Mouse (Mus musculus) layer of hippocampus, adult 18-20 months (tissue): ENCODE measurements around the gene M6pr. TPM values are rescaled to one million over a fixed set of nuclear protein-coding genes. Genes with fewer than 3 reads are reported as not detected.

Experiments used
- DNase-seq, 2 experiments: peaks; one replicate each; pipeline ENCODE4 v3.0.0; 2022; ENCODE audit warnings: low spot score in 2 of 2
- total RNA-seq, 2 experiments: library from RNA; stranded (reverse); gene quantifications; 2 replicates each; pipeline ENCODE4 v1.2.3; 2021

Gene M6pr
- total RNA-seq, 2 experiments from 2014 or later = 83.6 to 84.1 TPM

DNA sequence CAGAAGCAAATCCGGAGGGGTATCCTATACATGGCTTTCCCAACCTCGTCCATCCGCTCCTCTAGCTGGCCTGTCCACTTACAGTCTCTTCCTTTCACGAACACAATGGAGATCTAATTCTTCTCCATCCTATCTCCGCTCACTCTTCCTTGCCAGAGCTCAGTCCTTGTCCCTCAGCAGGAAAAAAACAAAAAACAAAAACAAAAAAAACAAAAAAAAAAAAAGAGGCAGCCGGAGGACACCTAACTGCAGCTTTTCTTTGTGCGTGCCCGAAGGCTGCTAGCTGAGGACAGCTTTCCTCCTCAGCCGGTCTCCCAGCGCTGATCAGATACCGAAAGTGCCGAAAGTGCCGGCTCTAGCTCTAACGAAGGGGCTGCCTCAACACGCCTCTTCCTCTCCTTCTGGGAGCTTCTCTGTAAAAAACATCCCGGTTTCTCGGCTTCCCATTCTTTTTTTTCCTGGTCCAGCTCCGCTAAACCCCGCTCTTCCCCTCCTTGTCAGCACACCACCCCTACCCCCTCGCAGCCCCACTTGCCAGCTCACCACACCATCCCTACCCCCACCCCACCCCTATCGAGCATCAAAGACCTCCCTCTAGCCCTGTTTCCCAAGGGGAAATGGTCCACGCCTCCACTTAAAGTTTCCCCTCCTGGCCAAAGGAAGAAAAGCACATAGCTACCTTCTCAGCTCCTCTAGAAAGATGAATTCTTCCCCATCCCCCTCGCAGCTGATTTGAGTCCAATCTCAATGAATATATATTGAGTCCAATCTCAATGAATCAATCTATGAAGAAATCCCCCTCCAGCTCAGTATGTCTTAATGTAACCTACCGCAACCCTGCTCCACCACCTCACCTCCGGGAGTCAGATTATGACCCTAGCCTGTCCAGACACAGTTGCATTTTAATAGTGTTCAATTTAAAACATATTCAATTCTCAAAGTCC, 11.0 kb upstream of the M6pr start:
- DNase-seq = peak in 1 of 2 experiments; percentile 30

GRCm38 (mm10) chr6:122298223-122298609, 10.3 kb upstream of the M6pr start:
- no peak for DNase-seq

- DNase-seq = no peak
Measured at GRCm38 (mm10) chr6:122299621-122300133, 8.8 kb upstream of the M6pr start.

DNA sequence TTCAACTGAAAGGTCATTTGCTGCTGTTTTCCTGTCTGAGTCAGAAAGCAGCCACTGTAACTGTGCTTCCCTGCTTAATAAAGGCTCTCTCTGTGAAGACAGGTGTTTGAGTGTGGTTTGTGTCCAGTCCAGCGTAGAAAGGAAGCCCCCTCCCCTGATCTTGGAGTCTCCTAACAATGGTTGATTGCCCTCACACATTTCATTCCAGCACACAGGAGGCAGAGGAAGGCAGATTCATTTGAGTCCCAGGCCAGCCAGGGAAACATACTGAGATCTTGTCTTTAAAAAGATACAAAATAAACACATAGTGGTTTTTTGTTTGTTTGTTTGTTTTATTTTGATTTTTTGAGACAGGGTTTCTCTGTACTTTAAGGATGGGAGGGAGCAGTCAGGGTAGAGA, 6.4 kb upstream of the M6pr start:
- DNase-seq = no peak

- DNase-seq = no peak
Measured at GRCm38 (mm10) chr6:122302661-122303060, 5.9 kb upstream of the M6pr start.

DNA sequence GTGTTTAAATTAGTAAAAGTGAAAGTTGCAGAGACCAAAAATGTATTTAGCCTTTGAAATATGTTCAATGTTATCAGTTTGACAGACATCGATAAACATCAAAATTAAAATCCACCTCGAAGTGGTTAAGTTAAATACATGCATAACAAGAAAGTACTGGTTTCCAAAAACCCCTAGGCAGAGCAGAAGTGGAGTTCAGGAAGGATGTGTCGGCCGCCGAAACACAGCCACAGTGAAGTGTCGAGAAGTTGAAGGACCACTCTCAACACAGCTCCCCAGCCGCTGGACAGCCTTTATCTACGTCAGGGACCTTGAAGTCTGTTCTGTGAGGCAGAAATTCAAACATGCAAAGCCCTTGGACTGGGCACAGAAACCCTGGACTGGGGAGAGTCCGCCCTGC, 5.0 kb upstream of the M6pr start:
- no peak for DNase-seq

DNA sequence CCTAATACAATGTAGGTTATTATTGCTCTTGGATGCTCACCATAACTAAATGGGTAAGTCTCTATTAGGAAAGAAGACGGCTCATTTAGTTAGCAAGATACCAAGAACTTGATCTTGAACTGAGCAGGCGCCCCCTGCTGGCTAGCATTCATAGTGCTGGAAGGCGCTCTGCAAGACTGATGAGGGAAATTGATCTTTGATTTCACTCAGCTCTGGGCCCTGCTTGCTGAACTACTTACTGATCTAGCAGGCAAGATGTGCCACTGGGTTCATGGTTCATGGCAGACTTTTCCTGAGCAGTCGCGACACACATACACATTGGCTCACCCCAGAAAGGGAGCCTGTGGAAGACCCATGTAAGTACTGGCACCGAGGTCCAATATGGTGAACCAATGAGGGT, 4.2 kb upstream of the M6pr start:
- DNase-seq = peak; percentile 68 to 89

DNA sequence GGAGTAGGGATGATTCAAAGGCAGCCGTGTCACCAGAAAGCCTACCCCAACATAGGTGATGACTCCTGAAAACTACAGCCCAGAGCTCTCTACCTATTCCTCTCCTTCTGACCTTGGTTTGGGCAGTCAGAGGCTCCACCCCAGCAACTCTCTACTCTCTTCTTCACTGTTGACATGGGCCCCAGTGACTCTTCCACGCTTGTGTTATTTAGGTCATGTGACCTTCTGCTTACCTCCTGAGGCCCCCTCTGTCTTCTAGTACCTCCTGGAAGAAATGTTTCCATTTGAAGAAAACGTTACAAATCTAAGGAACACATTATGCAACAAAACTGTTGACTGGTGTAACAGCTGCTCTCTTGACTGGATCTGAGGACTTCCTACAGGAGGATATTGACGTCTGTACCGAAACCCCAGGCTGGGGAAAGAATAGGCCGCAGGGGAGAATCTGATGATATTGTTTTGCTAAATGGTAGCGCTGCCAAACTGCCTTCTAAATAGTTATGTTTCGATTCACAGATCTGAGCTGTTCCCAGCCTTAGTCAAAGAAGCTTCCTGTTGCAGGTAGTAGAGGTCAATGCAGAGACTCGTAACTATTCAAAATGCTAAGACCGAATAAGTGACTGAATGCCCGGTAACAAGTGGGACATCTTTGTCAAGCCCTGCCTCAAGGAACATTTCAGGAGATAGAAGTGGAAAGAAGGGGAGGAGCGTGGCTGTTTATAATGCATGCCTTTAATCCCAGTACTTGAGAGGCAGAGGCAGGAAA, 3.5 kb upstream of the M6pr start:
- no peak for DNase-seq

GRCm38 (mm10) chr6:122306707-122307106, 1.8 kb upstream of the M6pr start:
- no peak for DNase-seq

DNA sequence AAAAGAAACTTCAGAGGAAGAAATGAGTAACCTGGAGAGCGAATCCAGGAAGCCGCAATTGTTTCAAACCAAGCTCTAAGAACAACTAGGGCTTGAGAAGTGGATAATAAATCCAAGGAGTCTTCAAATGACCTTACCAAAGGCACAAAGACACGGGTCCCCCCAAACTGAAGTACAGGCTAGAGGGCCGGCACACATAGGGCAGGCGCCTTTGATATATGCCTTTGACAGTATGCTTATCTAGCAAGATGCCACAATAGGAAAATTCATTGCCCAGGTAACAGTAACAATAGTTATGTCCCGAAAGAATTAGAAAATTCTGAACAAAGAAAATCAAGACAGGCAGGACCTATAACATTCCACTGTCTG, 400 bp upstream of the M6pr start:
- no peak for DNase-seq

DNA sequence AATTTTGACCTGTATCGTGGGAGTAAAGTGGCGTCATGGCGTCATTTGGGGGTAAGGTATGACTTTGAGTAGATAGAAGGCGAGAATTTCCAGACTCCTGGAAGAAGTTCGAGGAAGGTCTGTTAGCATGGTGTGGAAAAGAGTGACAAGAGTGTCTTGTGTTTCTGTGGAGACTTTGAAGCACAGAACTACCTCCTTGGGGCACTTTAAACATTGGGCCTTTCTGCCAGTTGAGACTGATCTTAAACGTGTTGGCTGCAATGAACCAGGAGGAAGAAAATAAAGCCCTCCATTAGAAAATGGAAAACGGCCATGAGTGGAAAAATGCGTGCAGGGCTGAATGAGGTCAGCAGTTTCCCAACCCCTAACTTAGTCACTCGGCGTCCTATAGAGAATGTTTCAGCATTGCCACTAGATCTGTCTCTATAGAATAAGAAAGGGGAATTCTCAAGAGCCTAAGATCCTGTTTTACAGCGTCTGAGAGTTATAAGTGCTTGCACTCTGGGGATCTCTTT, 983 bp downstream of the M6pr start:
- DNase-seq = no peak

GRCm38 (mm10) chr6:122310187-122310820, 1.8 kb downstream of the M6pr start:
- DNase-seq = no peak

DNA sequence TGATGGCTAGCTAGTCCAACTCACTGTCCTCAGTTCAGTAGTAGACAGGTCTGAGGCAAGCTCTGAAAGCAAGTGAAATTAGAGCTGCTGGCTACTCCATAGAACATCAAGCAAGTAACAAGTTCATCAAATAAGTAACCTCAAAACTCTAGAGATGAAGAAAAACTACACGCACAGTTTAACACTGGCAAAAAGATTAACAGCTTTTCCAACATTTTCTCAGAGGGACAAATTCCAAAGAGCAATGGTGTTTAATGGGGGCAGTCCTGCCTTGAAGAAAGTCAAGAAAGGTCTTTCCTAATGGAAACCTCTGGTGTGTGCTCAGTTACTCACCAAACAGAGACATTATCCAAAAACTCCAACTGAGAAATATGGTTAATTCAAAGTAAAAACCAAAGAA, 10.2 kb downstream of the M6pr start:
- DNase-seq = no peak

- DNase-seq = no peak
Measured at GRCm38 (mm10) chr6:122325361-122325975, 16.9 kb downstream of the M6pr start.

DNA sequence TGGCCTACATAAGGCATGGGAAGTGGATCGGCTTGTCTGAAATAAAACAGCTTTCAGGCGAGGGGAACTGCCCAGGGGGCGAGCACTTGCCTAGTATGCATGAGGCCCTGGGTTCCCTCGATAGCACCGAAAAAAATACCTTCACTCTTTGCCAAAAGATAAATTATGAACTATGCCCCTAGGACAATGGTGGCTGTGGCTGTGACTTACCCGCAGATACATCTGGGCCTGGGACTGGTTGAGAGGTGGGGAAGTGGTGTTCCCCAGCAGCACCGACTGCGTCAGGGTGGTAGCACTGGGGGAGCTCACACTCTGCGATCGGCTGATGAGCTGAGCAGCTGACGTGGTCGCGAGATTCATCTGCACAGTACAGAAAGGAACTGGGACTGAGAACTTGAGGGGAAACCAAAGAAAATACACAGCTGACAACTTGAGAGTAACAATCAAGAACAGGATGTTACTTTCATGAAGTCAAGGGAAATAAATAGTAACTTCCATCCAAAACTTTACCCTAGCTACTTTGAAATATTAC, 24.6 kb downstream of the M6pr start:
- DNase-seq = no peak

DNA sequence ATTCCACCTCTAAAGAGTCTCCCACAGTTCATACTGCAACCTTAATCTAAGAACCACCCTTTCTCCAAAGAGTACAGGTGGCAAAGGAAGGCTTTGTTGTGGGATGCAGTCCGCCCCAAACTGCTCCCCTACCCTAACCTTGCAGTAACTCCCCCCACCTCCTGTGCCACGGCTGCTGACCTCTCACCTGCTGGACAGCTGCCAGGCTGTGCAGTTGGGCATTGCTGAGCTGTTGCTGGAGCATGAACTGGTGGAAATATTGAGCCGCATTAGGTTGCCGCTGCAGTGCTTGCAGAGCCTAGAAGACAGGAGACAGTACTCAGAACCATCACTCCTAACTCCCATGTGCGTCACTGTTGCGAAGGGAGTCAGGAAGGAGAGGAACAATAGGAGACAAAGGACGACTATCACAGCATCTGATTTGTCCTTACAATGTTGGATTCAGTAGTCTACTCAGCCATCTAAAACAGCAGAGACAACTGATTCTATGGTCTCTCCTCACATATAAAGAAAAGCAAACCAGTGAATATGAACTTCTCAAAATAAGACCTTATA, 26.3 kb downstream of the M6pr start:
- DNase-seq = no peak

DNA sequence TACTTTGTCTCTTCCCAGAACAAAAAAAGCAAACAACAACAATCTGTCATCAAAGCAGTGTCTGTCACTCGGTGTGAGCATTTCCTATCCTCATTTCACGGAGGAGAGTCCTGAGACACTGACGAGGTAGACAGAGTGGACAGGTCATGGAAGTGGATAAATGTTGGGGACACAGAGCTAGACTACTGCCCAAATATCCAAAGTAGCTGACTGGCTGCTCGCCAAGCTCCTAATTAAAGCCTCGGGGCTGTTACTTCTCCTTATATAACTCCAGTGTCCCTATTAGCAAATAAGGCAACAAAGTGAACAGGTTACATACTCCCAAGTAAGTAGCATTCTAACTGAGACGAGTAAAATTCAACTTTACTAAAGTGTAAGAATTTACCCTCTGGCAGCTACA, 29.0 kb downstream of the M6pr start:
- no peak for DNase-seq

DNA sequence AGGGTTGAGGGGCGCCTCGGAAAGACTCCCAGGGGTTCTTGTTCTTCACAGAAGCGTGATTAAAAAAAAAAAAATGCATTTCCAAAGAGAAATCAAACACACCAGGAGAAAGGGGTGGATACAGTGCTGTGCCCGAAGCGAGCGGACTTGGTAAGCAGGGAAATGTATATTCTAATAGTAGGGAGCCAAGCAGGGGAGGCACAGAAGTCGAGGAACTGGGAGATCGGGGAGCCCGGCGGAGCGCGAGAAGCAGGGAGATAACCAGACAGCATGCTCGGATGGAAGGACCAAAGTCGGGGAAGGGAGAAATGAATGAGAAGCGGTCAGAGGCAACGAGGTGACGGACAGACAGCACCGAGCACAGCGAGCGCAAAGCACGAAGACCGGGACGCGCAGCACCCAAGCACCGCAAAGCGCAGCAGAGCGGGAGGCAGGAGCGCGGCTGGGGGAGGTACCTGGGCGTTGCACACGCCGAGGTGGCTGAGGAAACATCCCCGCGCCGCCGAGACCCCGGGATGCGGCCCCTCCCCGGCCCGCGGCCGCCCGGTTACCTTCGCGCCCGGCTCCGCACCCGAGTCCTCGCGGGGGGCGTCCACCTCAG, 30.6 kb downstream of the M6pr start:
- DNase-seq = peak; percentile 62 to 79

GRCm38 (mm10) chr6:122339648-122340341, 31.3 kb downstream of the M6pr start:
- peak; percentile 74 to 87 for DNase-seq
